Mouse (Mus musculus) adrenal gland, adult 2 months (tissue): ENCODE measurements at regions not wholly inside any gene's neighbourhood (a gene's known extent, or its start where the extent isn't known, plus 50 kb on each side); places are given as distances from the start of the nearest gene placed in this dataset.
A peak's percentile ranks its signal among the peaks of the same experiment; 100 is the strongest.

Source experiments
- DNase-seq: peaks from one replicate; pipeline ENCODE4 v3.0.0; 2021

GRCm38 (mm10) chr7:125024944-125025343, 419.5 kb upstream of the Kdm8 start:
- DNase-seq = no peak

GRCm38 (mm10) chr7:125033778-125034177, 410.7 kb upstream of the Kdm8 start:
- DNase-seq = no peak

- no peak for DNase-seq
Observed at GRCm38 (mm10) chr7:125034196-125034595, 410.3 kb upstream of the Kdm8 start.

- DNase-seq = no peak
Observed at GRCm38 (mm10) chr7:125036098-125036991, 408.1 kb upstream of the Kdm8 start.

- DNase-seq = no peak
Observed at GRCm38 (mm10) chr7:125038840-125039239, 405.6 kb upstream of the Kdm8 start.

GRCm38 (mm10) chr7:125055951-125056625, 388.4 kb upstream of the Kdm8 start:
- no peak for DNase-seq

GRCm38 (mm10) chr7:125102464-125102863, 342.0 kb upstream of the Kdm8 start:
- DNase-seq = no peak

- no peak for DNase-seq
Observed at GRCm38 (mm10) chr7:125104011-125104410, 340.5 kb upstream of the Kdm8 start.

GRCm38 (mm10) chr7:125112820-125113273, 331.6 kb upstream of the Kdm8 start:
- DNase-seq = no peak

GRCm38 (mm10) chr7:125115322-125115996, 329.0 kb upstream of the Kdm8 start:
- peak; percentile 13 for DNase-seq

- no peak for DNase-seq
Observed at GRCm38 (mm10) chr7:125117173-125117572, 327.3 kb upstream of the Kdm8 start.

- DNase-seq = no peak
Observed at GRCm38 (mm10) chr7:125129187-125129586, 315.3 kb upstream of the Kdm8 start.

GRCm38 (mm10) chr7:125131968-125132367, 312.5 kb upstream of the Kdm8 start:
- DNase-seq = no peak

GRCm38 (mm10) chr7:125138607-125139006, 305.9 kb upstream of the Kdm8 start:
- DNase-seq = no peak

- no peak for DNase-seq
Observed at GRCm38 (mm10) chr7:125139196-125139595, 305.3 kb upstream of the Kdm8 start.

- no peak for DNase-seq
Observed at GRCm38 (mm10) chr7:125140854-125141253, 303.6 kb upstream of the Kdm8 start.

- no peak for DNase-seq
Observed at GRCm38 (mm10) chr7:125141864-125142263, 302.6 kb upstream of the Kdm8 start.

- no peak for DNase-seq
Observed at GRCm38 (mm10) chr7:125146025-125146424, 298.5 kb upstream of the Kdm8 start.

- DNase-seq = peak; percentile 14
Observed at GRCm38 (mm10) chr7:125149151-125149550, 295.3 kb upstream of the Kdm8 start.

- peak; percentile 6 for DNase-seq
Observed at GRCm38 (mm10) chr7:125149740-125150139, 294.7 kb upstream of the Kdm8 start.

- DNase-seq = no peak
Observed at GRCm38 (mm10) chr7:125152281-125152680, 292.2 kb upstream of the Kdm8 start.

GRCm38 (mm10) chr7:125155291-125155690, 289.2 kb upstream of the Kdm8 start:
- no peak for DNase-seq

- DNase-seq = no peak
Observed at GRCm38 (mm10) chr7:125166881-125167351, 277.6 kb upstream of the Kdm8 start.
